Mouse (Mus musculus): ENCODE data around the gene Dlg5. TPM values are rescaled to one million over a fixed set of nuclear protein-coding genes. Genes with fewer than 3 reads are reported as not detected.

The Dlg5 gene
- 2.3 and 2.9 TPM in 2 replicates for polyA plus RNA-seq (2021; fragmentation: Nextera tagmentation)
- long read RNA-seq, experiment 1, partial matches to known transcripts, result 3 of 4 reads
- long read RNA-seq, experiment 1, other reads (novel, unspliced or antisense), result 1 of 4 reads
- long read RNA-seq, experiment 2, partial matches to known transcripts, result 2 of 3 reads
- long read RNA-seq, experiment 2, other reads (novel, unspliced or antisense), result 1 of 3 reads

GRCm38 (mm10) chr14:24245177-24246081, at the start of gene Dlg5:
Gene Dlg5, minus strand, starts transcription at chr14:24245920.

GRCm38 (mm10) chr14:24292914-24293313, 47.2 kb upstream of the Dlg5 start, which contains the start of gene E330034G19Rik:
Gene E330034G19Rik, plus strand, starts transcription at chr14:24293214.

Other genes with a start within 250 kb of the Dlg5 start
- 26.5 and 29.5 TPM in 2 replicates for gene Kcnma1, start 231.4 kb downstream of the Dlg5 start, polyA plus RNA-seq (2021; fragmentation: Nextera tagmentation)
- not detected in 2 replicates for gene E330034G19Rik, start 47.3 kb upstream of the Dlg5 start, polyA plus RNA-seq (2021; fragmentation: Nextera tagmentation)
- 8.7 and 9.3 TPM in 2 replicates for gene Polr3a, start 241.1 kb upstream of the Dlg5 start, polyA plus RNA-seq (2021; fragmentation: Nextera tagmentation)
- gene Rps24, start 241.2 kb upstream of the Dlg5 start, polyA plus RNA-seq (2021; fragmentation: Nextera tagmentation), result 2,389 and 2,480 TPM in 2 replicates

Data from left cerebral cortex, adult 6 months (tissue).